Mouse (Mus musculus) lung, adult 2 months (tissue): Measurements from ENCODE around the gene Actb.

ENCODE experiments used
- CTCF ChIP-seq: fragments of 200-500 bp; IDR thresholded peaks from 2 replicates; pipeline ENCODE4 v1.5.1; 2011; ENCODE audit warnings: mild to moderate bottlenecking, low read length, control low read depth; ENCODE audit not compliant: insufficient read depth
- POLR2A ChIP-seq: fragments of 200-500 bp; IDR thresholded peaks from 2 replicates; pipeline ENCODE4 v1.6.1; 2011; ENCODE audit warnings: low read depth, mild to moderate bottlenecking, control low read depth, low read length, borderline replicate concordance; ENCODE audit errors: extremely low read depth

- TF ChIP-seq CTCF (no peak), POLR2A (no peak)
Observed at GRCm38 (mm10) chr5:142915231-142915630, 8.7 kb upstream of the Actb start.
